Mouse (Mus musculus) heart, embryonic 12.5 days (tissue): Measurements from ENCODE around the gene 0610010K14Rik. TPM values are rescaled to one million over a fixed set of nuclear protein-coding genes. Genes with fewer than 3 reads are reported as not detected.

Experiments used
- ATAC-seq: fragments of 200-750 bp; cut with Nextera tagmentation; 2 replicates; pipeline ENCODE4 v1.8.0; 2017; ENCODE audit warnings: moderate TSS enrichment, moderate library complexity; ENCODE audit not compliant: insufficient number of reproducible peaks, low FRiP score
- H3K27ac ChIP-seq: fragments of 300-500 bp; sonication (generic); 2 replicates; pipeline ENCODE4 v1.5.1; 2016; ENCODE audit warnings: mild to moderate bottlenecking, moderate library complexity; ENCODE audit not compliant: poor library complexity, severe bottlenecking
- H3K27me3 ChIP-seq: fragments of 300-500 bp; sonication (generic); replicated peaks from 2 replicates; pipeline ENCODE4 v1.6.1; 2016; ENCODE audit warnings: mild to moderate bottlenecking, moderate library complexity
- H3K36me3 ChIP-seq: fragments of 300-500 bp; sonication (generic); 2 replicates; pipeline ENCODE4 v1.6.1; 2016; ENCODE audit warnings: mild to moderate bottlenecking, moderate library complexity
- H3K4me1 ChIP-seq: fragments of 300-500 bp; sonication (generic); replicated peaks from 2 replicates; pipeline ENCODE4 v1.6.1; 2016; ENCODE audit warnings: mild to moderate bottlenecking
- H3K4me2 ChIP-seq: fragments of 300-500 bp; sonication (generic); 2 replicates; pipeline ENCODE4 v1.6.1; 2016; ENCODE audit warnings: mild to moderate bottlenecking, moderate library complexity
- H3K4me3 ChIP-seq: fragments of 300-500 bp; sonication (generic); 2 replicates; pipeline ENCODE4 v1.5.1; 2016; ENCODE audit warnings: mild to moderate bottlenecking
- H3K9ac ChIP-seq: fragments of 300-500 bp; sonication (generic); 2 replicates; pipeline ENCODE4 v1.6.1; 2016; ENCODE audit warnings: mild to moderate bottlenecking, moderate library complexity
- H3K9me3 ChIP-seq: fragments of 300-500 bp; sonication (generic); replicated peaks from 2 replicates; pipeline ENCODE4 v1.6.1; 2016; ENCODE audit warnings: mild to moderate bottlenecking, moderate library complexity
- WGBS: fragments of 180-500 bp; shearing (Covaris S2); methylation state at CpG from one replicate; pipeline ENCODE4 v1.1.7; 2016; 5-methylcytosine and 5-hydroxymethylcytosine counted together
- polyA plus RNA-seq: library from polyadenylated mRNA; unstranded; fragments of >200 nt; fragmentation: Nextera tagmentation; extraction: Ambion mirVana; gene quantifications from 2 replicates; pipeline ENCODE4 v1.2.1, GENCODE M21; 2016

0610010K14Rik gene
- polyA plus RNA-seq, 1 experiment from 2014 or later = 125 TPM

DNA sequence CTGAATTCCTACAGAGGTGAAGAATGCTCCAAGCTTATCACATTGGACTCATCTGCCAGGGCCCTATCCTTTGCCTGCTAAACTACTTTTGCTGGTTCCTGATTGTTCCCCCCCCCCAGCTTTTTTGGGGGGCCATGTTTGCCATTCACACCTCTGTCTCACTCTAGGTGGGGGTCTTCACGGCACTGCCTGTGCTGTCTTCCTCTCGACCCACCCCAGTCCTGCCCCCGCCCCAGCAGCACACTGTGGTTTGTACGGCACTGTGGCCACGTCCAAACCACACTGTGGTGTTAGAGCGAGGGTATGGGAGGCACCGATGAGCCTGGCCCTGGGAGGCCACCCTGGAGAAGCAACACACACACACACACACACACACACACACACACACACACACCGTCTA is 3.2 kb downstream of the 0610010K14Rik start:
- Histone ChIP-seq H3K4me1 (peaks cover 46% of the 10 kb centered on the region), H3K9ac (no peak overlapping the region), H3K27ac (no peak overlapping the region), H3K4me2 (no peak overlapping the region), H3K9me3 (no peaks in the 10 kb centered on the region), H3K27me3 (peaks cover 6% of the 10 kb centered on the region; the same call in 1 of the 2 replicates), H3K36me3 (peaks cover 18% of the 10 kb centered on the region), H3K4me3 (no peak overlapping the region)
- ATAC-seq = no peak
- 75% methylated on average over 8 of the region's 8 CpGs for WGBS

DNA sequence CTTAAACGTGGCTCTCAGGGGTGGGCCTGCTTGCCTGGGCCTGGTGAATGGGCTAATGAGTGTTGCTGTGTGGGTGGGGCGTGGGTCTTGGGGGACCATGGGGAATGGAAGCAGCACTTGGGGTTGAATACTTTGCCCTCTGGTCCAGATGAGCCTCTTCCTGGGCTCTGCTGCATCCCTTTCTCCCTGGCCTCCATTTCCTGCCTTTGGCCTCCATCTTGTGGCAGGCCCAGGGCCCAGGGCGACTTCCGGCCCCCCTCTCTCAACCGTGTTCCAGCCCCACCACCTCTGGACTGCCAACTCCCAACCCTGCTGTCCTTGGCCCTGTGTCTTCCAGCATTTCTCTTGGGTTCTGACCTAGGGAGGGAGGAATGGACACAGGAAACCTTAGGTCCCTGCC is 3.7 kb downstream of the 0610010K14Rik start:
- peaks cover 18% of the 10 kb centered on the region for H3K36me3 ChIP-seq
- H3K4me2 ChIP-seq = no peak overlapping the region
- no peak overlapping the region for H3K9ac ChIP-seq
- peaks cover 49% of the 10 kb centered on the region for H3K4me1 ChIP-seq
- H3K27ac ChIP-seq = no peak overlapping the region
- peaks cover 10% of the 10 kb centered on the region; the same call in 1 of the 2 replicates for H3K27me3 ChIP-seq
- H3K4me3 ChIP-seq = no peak overlapping the region
- no peak for ATAC-seq
- 52% methylated on average over 5 of the region's 5 CpGs for WGBS
- no peaks in the 10 kb centered on the region for H3K9me3 ChIP-seq

DNA sequence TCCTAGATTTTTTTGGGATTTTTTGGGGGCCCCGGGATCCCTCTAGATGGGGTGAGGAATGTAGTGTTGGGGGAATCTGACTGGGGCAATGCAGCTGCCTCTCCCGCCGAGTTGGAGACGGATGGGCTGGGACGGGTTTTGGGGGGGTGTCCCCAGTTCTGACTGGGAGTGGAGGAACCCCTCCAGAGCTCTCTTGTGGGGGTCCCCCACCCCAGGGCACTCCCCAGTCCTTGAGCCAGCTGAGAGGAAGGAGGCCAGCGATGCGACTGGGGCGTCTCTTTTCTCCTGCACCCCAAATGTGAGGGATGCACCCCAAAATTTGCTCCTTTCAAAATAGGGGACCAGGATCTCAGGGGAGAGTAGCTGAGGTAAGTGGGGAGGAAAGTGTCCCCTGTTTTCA is 4.7 kb downstream of the 0610010K14Rik start:
- 39% methylated on average over 8 of the region's 8 CpGs for whole genome bisulfite sequencing
- Histone ChIP-seq H3K9me3 (no peaks in the 10 kb centered on the region), H3K4me3 (peak overlapping the region; percentile 53), H3K27ac (no peak overlapping the region), H3K36me3 (peaks cover 18% of the 10 kb centered on the region), H3K27me3 (peaks cover 18% of the 10 kb centered on the region), H3K4me1 (peaks cover 42% of the 10 kb centered on the region), H3K9ac (peak overlapping the region; percentile 74), H3K4me2 (peak overlapping the region; percentile 82)
- ATAC-seq = no peak

DNA sequence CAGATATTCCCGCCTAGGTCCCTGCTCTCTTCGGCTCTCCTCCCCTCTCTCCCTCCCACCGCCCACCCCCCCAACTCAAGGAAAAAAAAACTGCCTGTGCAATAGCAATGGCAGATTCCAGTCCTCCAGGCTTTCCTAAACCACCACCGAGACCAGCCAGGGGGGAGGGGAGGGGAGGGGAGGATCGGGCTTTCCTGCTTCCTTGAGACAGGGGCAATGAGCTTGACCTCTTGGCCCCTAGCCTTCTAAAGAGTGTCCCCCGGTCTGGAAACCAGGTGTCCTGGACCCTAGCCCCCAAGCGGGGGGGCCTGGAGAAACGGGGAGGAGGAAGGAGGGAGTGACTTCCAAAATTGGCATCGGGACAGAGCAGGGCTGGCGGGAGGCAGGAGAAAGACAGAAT is 5.2 kb downstream of the 0610010K14Rik start:
- peak overlapping the region; percentile 74 for H3K9ac ChIP-seq
- peaks cover 47% of the 10 kb centered on the region for H3K4me1 ChIP-seq
- no peaks in the 10 kb centered on the region for H3K9me3 ChIP-seq
- WGBS = 4% methylated on average over 9 of the region's 10 CpGs
- H3K27ac ChIP-seq = no peak overlapping the region
- peaks cover 23% of the 10 kb centered on the region for H3K27me3 ChIP-seq
- peaks cover 18% of the 10 kb centered on the region for H3K36me3 ChIP-seq
- peak overlapping the region; percentile 82 for H3K4me2 ChIP-seq
- H3K4me3 ChIP-seq = peak overlapping the region; percentile 53
- ATAC-seq = no peak

DNA sequence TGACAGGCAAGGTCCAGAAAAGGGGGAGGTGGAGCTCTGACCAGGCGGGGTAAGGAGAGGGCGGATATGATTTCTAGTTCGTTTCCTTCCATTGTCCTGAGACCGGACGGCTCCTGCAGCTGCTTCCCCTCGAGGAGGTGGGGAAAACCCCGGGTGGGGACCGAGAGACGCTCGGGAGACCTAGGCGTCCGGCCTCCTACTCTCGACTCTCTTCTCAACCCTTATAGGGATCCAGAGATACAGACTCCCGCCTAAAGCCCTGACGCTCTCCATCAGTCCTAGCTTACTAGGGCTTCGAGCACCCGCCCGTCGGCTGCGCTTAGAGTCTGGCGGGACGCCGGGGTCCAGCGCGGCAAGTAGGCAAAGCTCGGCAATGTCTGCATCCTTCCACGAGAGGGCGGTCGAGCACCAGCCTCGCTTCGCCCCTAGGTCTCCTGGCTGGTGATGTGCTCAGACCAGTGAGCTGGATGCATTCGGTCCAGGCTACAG is 7.4 kb downstream of the 0610010K14Rik start:
- ATAC-seq = peak; percentile 70
- Histone ChIP-seq H3K36me3 (peaks cover 11% of the 10 kb centered on the region), H3K4me3 (peak overlapping the region; percentile 51), H3K27ac (peak overlapping the region; percentile 77), H3K4me1 (peaks cover 54% of the 10 kb centered on the region), H3K27me3 (peaks cover 45% of the 10 kb centered on the region), H3K9ac (peak overlapping the region; percentile 17; the same call in 1 of the 2 replicates), H3K9me3 (no peaks in the 10 kb centered on the region), H3K4me2 (peak overlapping the region; percentile 70)
- WGBS = 2% methylated on average over 32 of the region's 32 CpGs

DNA sequence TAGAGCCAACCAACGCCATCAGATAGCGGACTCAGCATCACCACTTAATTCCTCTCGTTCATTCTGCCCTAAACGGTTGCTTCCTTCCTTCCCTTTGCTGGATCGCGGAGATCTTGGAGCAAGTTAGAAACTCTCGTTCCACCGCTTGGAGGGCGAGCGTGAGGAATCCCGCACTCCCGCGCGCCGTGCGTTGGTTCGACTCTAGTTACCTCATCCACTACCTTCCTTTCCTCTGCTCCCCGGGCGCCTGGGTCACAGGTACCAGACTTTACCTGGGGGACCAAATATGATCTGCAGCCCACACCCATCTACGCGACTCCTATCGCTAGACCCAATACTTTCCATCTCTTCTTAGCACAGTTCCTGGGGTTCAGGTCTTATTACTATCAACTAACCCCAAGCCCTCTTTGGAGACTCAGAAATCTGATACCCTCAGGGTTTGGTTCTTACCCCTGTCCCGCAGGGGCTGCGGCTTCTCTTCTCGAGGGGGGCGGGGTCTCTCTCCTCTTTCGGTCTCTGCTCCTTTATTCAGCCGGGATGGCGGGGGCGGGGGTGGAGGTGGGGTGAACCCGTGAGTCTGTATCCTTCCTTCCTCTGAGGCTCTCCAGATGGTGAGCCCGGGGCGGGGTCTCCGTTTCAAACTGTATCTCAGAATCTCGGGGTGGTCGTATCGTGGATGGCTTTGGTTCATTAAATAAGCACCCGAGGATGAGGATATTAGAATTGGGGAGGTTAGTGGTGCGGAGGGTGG is 8.3 kb downstream of the 0610010K14Rik start, which contains the start of gene Bcl6b:
Gene Bcl6b (minus strand): TSS at position 539 of the 751 bp plus-strand sequence.
- 2% methylated on average over 39 of the region's 39 CpGs for WGBS

DNA sequence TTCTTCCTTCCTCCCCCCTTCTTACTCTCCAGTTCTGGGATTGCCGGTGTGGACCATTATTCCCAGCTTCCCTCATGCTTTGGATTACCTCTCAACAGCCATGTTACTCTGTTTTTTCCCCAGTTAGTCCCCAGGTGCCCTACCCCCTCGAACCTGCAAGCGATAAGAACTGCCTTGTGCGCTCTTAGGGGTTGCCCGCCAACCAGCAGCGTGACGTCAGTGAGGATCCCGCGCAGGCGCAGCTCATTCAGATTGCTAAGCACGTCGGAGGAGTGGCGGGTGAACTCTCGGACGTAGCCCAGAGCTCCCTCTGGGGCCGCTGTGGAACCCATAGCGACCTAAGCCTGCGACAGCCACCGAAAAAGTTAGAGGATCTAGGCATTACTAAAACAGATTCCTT is 8.9 kb downstream of the 0610010K14Rik start:
- H3K4me1 ChIP-seq = peaks cover 56% of the 10 kb centered on the region
- no peaks in the 10 kb centered on the region for H3K36me3 ChIP-seq
- WGBS = under 1% methylated on average over 19 of the region's 19 CpGs
- H3K4me2 ChIP-seq = peak overlapping the region; percentile 70
- H3K9ac ChIP-seq = peak overlapping the region; percentile 71
- peak overlapping the region; percentile 51 for H3K4me3 ChIP-seq
- H3K27me3 ChIP-seq = peaks cover 52% of the 10 kb centered on the region
- peak overlapping the region; percentile 77 for H3K27ac ChIP-seq
- H3K9me3 ChIP-seq = no peaks in the 10 kb centered on the region
- ATAC-seq = peak; percentile 81

More for the DNA sequence above, 8.3 kb downstream of the 0610010K14Rik start, which contains the start of gene Bcl6b:
- Histone ChIP-seq H3K9ac (peak within 1 kb of the TSS; percentile 71), H3K27me3 (peaks cover 52% of the 10 kb centered on the region), H3K9me3 (no peaks in the 10 kb centered on the region), H3K27ac (peak within 1 kb of the TSS; percentile 77), H3K36me3 (peaks cover 2% of the 10 kb centered on the region), H3K4me1 (peaks cover 55% of the 10 kb centered on the region), H3K4me3 (peak within 1 kb of the TSS; percentile 51), H3K4me2 (peak within 1 kb of the TSS; percentile 70)
- peak; percentile 34; the same call in 1 of the 2 replicates for ATAC-seq

DNA sequence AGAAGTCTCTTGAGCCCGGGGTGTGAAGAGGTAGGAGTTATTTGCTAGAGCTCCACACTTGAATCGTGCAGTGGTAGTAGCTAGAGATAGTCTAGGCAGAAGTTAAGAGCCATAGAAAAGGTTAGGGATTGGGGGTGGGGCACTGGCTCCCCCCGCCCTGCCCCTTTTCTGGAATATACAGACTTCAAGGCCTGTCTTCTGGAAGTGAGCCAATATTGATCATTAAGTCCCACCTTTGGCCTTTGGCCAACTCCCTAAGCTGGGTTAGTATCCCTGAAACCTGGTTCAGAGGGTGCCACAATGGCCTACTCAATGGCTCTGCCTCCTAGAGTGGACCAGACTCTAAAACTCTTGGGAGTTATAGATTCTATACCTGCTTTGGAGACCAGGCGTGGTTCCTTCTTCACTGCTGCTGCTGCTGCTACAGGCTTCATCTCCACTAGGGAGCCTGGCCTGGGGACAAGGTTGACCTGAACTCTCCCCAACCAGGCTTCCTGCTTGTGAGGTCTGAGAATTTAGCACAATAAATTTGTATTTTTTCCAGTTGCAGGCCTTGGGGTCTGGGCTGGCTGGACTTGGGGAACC is 10.0 kb downstream of the 0610010K14Rik start:
- Histone ChIP-seq H3K4me1 (peaks cover 52% of the 10 kb centered on the region), H3K9me3 (no peaks in the 10 kb centered on the region), H3K27me3 (peaks cover 52% of the 10 kb centered on the region), H3K9ac (peak overlapping the region; percentile 71; the same call in 1 of the 2 replicates), H3K27ac (no peak overlapping the region), H3K4me3 (peak overlapping the region; percentile 51), H3K36me3 (no peaks in the 10 kb centered on the region), H3K4me2 (peak overlapping the region; percentile 70)
- 70% methylated on average over 4 of the region's 4 CpGs for WGBS
- ATAC-seq = no peak

DNA sequence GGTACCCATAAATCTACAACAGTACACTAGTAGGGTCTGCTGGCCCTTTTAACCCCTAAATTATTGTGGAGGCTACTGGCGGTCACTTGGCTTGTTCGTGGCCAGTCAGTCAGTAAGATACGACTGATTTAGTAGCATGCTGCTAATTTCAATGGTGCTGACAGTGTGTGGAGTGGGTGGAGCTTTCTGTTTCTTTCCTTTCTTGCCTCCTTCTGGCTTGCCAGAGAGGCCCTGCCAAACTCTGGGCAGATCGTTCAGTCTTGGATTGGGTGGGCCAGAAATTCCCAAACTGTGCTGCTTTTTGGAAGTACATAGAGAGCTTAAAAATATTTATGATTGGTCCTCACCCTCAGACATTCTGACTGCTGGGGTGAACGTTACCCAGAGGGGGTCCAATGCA is 10.6 kb downstream of the 0610010K14Rik start:
- H3K4me3 ChIP-seq = peak overlapping the region; percentile 51

DNA sequence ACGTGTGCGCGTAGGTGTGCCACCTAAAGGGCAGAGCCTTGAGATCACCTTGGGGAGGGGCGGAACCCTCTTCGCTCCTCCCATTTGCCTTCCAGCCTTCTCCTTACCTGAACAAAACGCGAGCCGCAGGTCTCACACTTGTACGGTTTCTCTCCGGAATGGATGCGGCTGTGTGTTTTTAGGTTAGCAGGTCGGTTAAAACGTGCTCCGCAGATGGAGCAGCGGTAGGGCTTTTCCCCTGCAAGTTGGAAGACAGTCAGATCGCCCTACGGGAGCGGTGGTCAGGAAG is 11.2 kb downstream of the 0610010K14Rik start:
- H3K9ac ChIP-seq = peak overlapping the region; percentile 64

More for the DNA sequence above, 10.6 kb downstream of the 0610010K14Rik start:
- no peaks in the 10 kb centered on the region for H3K36me3 ChIP-seq
- H3K27me3 ChIP-seq = peaks cover 52% of the 10 kb centered on the region
- 30% methylated on average over 5 of the region's 5 CpGs for WGBS
- H3K9ac ChIP-seq = peak overlapping the region; percentile 64; the same call in 1 of the 2 replicates
- ATAC-seq = no peak
- H3K27ac ChIP-seq = no peak overlapping the region
- H3K9me3 ChIP-seq = no peaks in the 10 kb centered on the region
- peak overlapping the region; percentile 70 for H3K4me2 ChIP-seq
- peaks cover 50% of the 10 kb centered on the region for H3K4me1 ChIP-seq

More for the DNA sequence above, 11.2 kb downstream of the 0610010K14Rik start:
- no peak for ATAC-seq
- Histone ChIP-seq H3K36me3 (no peaks in the 10 kb centered on the region), H3K27me3 (peaks cover 52% of the 10 kb centered on the region), H3K9me3 (no peaks in the 10 kb centered on the region), H3K27ac (no peak overlapping the region), H3K4me3 (peak overlapping the region; percentile 51), H3K4me1 (peaks cover 56% of the 10 kb centered on the region), H3K4me2 (peak overlapping the region; percentile 70)
- WGBS = 10% methylated on average over 18 of the region's 18 CpGs
